Mouse (Mus musculus) 416B (cell line): ENCODE data around the gene Tmub2.

Source experiments
- DNase-seq: peaks from one replicate; pipeline ENCODE4 v3.0.0; 2011; ENCODE audit warnings: low read depth

The Tmub2 gene

GRCm38 (mm10) chr11:102327839-102328238 is 43.1 kb downstream of the Tmub2 start:
- DNase-seq, result no peak

- no peak for DNase-seq
These were observed 44.8 kb downstream of the Tmub2 start for GRCm38 (mm10) chr11:102329518-102329917.

- DNase-seq, result no peak
These were observed 45.3 kb downstream of the Tmub2 start for GRCm38 (mm10) chr11:102330039-102330438.

- DNase-seq, result no peak
These were observed 47.1 kb downstream of the Tmub2 start for GRCm38 (mm10) chr11:102331806-102332205.

- DNase-seq, result no peak
These were observed 48.3 kb downstream of the Tmub2 start for GRCm38 (mm10) chr11:102333061-102333460.

GRCm38 (mm10) chr11:102334010-102334409 is 49.3 kb downstream of the Tmub2 start:
- no peak for DNase-seq

GRCm38 (mm10) chr11:102334973-102335700 is 50.4 kb downstream of the Tmub2 start:
- DNase-seq, result no peak

GRCm38 (mm10) chr11:102336191-102336590 is 51.5 kb downstream of the Tmub2 start:
- DNase-seq, result no peak

- DNase-seq, result no peak
These were observed 53.2 kb downstream of the Tmub2 start for GRCm38 (mm10) chr11:102337921-102338320.

- DNase-seq, result peak; percentile 96
These were observed 53.8 kb downstream of the Tmub2 start for GRCm38 (mm10) chr11:102338561-102338960.
